Mouse (Mus musculus) adrenal gland, postnatal 14 days (tissue): ENCODE data around the gene Gga1. TPM values are rescaled to one million over a fixed set of nuclear protein-coding genes. Genes with fewer than 3 reads are reported as not detected.
"Not testable (repeated sequence)": the region's sequence is repeated elsewhere in the genome, so short reads cannot be mapped to it uniquely, and the experiment has no call there.

Source experiments
- DNase-seq: peaks from one replicate; pipeline ENCODE4 v3.0.0; 2021; ENCODE audit warnings: mixed read lengths
- total RNA-seq: library from RNA; stranded (reverse); gene quantifications from 2 replicates; pipeline ENCODE4 v1.2.3, GENCODE M21; 2021

Gene Gga1
- total RNA-seq, 1 experiment from 2014 or later: 52.0 TPM

DNA sequence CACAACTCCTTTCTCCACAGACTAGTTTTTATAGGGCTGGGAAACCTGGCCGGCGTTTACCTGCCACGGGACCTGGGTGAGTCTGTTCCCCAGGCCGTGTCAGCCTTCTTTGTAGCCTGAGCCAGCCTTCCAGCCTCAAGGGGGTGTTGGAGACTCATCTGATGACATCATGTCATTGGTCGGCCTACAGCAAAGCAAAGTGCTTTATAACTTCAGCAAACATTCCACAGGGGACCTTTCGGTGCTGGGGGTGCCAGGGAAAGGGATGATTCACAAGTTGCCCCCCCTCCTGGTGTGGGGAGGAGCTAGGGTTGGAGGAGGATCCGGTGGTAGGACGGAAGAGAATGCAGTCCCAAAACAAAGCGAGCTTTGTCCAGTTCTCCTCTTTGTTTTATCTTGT, 32.2 kb upstream of the Gga1 start:
- peak; percentile 92 for DNase-seq

DNA sequence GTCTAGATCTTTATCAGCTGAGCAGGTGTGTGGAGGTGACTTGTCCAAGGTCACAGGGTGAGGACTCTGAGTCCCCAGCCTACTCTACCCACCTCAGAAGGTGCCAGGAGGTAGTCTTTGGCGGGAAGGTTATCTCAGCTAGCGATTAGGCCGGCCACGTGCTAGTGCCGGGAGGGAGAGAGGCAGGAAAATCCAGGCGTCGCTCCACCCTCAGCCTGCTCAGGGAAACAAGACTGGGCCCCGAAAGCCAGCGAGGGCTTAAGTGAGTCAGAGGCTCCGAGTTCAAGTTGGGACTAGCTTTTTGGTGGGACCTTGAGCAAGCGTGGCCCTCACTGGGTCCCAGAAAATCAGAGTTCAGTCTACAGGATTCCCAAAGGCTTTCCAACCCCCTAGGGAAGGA, 31.7 kb upstream of the Gga1 start:
- DNase-seq: peak; percentile 56

DNA sequence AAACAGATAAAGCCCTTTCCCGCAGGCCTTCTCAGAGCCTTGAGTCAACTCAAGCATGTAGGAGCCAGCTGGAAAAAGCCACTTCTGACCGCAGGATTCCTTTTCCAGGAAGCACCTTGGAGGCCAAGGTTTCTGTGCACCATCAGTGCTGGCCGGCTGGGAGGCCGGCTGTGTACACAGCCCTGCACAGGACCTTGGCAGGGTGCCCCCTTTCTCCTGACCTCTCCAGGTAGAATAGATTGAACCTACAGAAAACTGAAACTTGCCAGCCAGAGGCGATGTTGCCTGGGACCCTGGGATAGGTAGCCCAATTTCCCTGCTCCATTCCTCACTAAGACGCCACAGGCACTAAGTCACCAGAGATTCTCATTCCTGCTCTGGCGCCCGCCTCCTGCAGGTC, 31.1 kb upstream of the Gga1 start:
- peak; percentile 71 for DNase-seq

DNA sequence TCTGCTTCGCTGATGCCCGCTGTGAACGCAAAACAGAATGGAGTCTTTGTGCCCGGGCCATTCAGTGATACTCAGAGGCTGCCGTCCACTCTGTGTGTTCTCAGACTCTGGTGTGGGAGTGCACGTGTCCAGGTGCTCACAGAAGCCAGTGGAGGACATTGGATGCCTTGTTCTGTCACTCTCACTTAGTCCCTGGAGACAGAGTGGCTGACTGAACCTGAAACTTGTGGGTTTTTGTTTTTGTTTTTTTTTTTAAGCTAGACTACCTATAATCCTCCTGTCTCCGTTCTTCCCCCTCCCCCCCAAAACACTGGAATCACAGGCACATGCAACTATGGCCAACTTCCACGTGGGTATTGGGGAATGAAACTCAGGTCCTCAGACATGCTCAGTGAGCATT, 30.6 kb upstream of the Gga1 start:
- no peak for DNase-seq

DNA sequence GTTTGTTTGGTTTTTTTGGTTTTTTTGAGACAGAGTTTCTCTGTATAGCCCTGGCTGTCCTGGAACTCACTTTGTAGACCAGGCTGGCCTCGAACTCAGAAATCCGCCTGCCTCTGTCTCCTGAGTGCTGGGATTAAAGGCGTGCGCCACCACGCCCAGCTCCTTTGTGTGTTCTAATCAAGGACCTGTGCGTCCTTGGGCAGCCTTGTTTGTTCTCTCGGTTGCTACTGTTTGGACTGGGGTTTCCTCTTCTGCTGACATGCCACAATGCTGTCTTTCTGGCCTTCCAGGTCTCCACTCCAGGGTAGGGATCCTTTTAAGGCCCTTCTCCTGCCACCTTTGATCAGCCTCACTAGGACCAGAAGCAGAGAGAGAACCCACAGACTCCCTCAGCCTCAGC, 30.2 kb upstream of the Gga1 start:
- not testable (repeated sequence) for DNase-seq

DNA sequence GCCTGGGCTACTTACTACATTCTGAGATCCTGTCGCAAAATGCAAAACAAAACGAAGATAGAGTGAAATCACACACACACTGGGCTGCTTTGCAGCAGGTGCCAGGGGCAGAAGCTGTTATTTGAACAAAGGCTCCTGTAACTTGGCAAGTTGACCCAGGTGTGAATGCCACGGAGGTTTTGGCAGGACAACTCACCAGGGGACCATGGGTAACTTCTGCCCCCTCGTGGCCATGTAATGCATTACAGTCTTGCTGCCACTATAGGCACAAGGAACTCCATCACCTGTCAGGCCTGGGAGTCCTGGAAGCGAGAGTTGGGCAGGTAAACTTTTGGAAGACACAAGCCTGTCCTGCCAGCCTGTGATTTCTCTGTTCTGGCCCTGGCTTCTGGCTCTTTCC, 28.5 kb upstream of the Gga1 start:
- DNase-seq: peak; percentile 93

DNA sequence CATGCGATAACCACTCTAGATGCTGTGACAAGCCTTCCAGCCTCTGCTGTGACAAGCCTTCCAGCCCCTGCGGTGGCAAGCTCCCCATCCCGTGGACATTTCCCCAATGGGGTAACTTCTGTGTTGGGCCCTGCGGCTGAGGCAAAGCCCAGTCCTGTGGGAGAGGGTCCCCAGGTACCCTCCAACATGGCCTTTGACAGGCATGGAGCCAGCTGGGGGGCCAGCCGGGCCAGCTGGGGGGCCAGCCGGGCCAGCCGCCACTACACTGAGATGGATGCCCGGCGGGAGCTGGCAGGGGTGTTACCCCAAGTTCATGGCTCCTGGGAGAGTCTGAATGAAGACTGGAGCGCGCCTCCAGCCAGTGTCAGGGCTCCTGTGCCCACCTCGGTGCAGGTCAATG, 27.5 kb upstream of the Gga1 start:
- no peak for DNase-seq

DNA sequence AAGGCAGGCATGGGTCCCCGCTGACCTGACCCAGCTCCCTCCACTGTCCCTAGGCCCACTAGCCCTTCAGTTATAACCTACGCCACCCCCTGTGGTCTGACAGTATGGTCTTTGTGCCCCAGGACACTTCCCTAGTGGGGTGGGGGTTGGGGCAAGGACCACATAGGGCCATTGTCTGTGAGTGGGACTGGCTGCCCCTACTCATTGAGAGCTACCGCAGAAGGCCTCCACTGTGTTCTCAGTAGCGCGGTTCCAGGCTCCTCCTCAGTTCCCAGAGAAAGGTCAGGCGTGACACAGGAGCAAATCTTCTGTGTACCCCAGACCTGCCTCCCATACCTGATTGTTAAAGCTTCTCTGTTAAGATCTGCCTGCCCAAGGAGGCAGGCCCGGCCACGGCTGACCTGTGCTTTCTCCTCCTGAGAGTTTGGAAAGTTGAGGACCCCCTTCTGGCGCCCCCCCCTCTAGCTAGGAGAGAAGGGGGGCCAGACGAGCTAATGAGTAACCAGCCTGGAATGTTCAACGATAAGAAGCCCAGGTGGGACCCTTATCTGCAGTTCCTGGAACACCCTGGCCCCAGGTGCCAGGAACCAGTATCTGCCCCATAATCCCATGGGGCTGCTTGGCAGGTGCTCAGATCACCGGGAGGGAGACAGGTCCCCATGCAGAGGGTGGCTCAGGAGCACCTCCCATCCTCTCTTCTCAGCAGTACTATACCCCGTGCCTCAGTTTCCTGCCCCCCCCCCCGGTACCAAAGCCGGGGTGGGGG, 26.7 kb upstream of the Gga1 start:
- no peak for DNase-seq

DNA sequence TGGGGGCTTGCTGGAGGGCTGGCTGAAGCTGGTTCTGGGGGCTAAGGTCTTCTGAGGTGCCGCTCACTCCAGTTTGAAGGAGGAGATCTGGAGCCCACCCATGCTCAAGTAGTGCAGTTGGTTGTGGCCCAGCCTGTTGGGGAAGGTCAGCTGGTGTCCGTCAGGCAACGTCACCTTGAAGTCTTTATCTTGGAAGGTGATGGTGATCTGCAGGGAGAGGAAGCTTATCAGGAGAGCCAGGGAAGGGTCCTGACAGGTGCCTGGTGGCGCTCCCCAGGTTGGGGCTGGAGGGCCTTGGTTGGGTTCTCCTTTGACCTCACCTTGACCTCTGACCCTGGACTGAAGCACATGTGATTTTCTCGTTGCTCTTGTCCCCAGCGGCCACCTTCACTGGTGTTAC, 26.0 kb upstream of the Gga1 start:
- DNase-seq: no peak

DNA sequence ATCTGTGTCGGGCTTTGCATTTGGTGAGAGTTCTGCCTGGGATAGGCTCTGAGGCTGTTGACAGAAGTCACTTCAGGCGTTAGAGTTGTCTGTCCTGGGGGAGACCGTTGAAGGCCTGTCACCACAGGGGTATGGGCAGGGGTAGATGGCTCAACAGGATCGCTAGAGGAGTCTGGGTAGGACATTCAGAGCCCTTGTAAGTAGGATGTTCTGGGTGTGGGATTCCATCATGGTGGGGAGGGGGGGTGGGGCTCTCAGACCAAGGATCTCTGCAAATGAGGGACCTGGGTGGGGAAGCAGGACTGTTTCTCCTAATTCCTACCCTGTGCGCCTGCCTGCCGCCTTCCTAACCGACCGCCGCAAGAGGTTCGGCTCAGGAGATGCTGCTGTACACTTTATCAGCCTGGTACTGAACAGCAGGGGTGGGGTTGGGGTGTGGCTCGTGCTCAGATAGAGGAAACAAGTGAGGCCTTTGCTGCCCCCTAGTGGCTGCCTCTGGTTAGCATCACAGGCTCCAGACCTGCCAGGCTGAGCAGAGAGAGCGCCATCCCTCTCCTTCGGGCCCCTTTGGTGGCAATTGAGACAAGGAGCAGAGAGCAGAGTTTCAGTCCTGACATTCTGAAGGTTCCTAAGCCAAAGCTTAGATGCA, 25.4 kb upstream of the Gga1 start:
- peak; percentile 95 for DNase-seq

DNA sequence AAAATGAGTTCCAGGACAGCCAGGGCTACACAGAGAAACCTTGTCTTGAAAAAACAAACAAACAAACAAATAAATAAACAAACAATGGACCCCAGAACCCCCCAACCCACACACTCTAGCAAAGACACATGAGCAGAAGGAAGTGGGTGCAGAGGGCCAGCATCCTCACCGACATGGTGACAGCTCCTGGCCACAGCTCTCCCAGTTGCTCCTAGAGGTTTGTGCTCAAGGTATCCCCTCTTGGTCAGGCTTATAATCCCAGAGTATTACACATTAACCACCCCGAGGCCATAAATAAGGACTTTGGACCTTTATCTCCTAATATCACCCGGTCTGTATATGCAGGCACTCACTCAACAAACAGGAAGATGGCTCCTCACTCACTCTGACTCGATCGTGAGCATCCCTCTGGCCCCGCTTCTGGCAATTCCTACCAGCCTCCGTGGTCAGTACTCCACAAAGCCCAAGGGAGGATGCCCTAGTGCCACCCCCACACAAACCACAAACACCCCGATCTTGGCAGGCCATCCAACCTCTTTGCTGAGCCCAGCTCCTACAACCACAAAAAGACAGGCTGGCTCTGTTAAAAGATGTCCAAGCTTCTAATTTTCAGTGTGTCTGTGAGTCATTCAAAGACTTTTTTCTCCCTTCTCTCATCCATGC, 21.6 kb upstream of the Gga1 start, which contains the start of gene Lgals2:
Gene Lgals2, minus strand, starts transcription at position 227 of the 663 bp plus-strand sequence.
- no peak for DNase-seq

DNA sequence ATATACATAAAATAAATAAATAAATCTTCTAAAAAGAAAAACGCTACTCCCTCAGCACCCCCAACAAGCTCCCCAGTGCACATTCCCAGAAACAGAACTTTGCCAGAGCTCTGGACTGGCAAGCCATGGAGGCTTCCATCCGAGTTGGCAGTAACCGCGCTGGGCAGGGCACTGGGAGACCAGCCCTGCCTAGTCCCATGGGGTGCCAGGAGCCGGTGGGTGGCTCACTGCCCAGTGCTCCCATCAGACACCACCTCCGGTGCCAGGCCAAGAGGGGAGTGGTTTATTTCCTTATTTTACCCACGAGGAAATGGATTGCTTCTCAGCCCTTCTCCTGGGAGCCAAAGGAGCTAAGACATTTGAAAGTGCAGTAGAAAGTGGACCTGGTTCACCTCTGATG, 20.0 kb upstream of the Gga1 start:
- DNase-seq: peak; percentile 79

DNA sequence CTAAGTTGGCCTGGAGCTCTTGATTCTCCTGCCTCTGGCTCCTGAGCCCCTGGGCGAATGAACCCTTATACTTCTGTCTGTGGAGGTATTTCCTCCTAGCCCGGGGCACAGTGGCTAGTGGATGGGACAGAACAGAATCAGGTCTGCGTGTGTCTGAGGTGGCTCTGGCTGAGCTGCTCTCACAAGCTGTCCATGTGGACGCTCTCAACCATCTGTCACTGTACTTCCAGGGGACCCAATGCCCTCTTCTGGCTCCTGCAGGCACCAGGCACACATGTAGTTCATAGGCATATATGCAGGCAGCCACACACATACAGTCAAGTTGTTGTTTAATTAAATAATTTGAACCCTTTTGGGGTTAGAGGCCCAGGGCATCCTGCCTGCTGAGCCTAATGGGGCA, 17.7 kb upstream of the Gga1 start:
- DNase-seq: no peak

DNA sequence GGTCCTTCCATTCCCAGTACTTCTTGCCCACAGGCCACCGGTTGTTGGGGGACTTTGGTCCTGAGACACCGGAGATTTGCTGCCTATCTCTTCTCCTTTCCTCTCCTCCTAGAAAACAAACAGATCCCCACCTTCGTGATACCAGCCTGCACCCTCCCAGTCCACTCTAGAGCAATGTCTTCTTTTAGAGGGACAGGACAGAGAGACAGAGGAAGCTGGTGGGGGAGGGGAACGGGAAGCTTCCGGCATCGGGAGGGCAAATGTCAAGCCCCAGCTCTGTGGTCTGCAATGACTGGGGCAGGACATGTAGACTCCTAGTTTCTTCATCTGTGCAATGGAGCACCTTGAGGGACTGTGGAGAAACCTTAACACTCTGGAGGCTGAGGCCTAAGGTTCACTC, 17.3 kb upstream of the Gga1 start:
- no peak for DNase-seq

DNA sequence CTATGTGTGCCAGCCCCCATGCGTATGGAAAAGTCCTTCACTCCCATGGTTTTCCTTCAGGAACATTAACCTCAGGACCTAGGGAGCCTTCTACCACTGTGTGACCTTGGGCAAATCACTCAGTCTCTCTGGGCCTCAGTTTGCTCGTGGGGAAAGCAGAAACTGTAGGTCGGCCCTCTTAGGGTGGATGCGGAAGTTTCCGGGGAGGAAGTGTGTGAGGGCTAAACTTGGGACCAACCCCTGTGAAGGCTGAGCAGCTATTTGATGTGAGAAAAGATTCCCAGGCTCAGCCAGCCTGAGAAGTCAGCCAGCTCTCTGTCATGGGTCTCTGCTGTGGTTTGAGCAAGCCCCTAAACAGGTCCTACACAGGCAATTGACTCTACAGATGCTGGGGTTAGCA, 14.7 kb upstream of the Gga1 start:
- DNase-seq: no peak

DNA sequence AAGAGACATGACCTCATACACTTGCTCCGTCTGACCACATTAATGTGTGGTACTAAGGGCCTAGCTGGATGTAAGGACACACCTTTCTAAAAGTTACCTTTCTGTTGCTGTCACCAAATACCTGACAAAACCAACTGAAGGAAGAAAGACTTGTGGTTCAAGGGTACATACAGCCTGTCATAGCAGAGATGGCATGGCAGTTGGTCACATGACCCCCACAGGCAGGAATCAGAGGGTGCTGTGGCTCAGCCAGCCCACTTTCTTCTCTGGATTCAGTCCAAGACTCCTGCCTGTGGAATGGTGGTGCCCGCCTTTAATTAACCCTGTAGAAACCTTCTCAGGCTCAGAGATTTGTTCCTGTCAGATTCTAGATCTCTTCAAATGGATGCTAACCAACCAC, 13.8 kb upstream of the Gga1 start:
- DNase-seq: no peak

DNA sequence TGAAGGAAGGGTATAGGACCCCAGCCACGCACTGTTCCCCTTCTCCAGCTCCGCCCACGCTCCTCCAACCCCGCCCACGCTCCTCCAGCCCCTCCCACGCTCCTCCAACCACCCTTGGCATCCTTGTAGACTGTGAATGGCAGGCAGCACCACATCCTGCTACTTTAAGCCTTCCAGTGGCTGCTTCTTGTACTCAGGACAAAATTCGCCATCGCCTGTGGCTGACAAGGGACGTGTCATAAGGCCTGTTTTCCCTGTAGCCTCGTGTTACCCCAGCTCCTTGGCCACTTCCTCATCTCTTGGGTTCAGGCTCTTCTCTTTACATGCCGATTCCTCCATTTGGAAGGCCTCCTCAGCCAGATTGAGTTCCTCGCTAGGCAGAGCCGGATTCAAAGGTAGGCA, 13.1 kb upstream of the Gga1 start:
- no peak for DNase-seq

DNA sequence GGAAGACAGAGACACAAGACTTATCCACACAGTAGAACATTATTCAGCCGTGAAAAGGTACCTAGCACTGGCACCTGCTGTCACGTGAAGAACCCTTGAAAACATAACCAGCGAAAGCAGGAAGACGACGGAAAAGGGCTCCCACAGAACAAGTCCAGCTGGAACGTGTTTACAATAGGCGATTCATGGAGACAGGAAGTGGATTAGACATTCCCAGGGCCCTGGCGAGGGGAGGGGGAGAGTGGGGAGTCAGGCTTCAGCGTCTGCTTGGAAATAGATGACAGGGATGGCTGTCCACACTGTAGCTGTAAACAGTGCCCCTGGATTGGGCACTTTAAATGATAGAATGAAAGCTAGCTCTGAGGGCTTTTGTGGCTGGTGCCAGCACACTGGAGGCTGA, 8.6 kb upstream of the Gga1 start:
- DNase-seq: no peak

DNA sequence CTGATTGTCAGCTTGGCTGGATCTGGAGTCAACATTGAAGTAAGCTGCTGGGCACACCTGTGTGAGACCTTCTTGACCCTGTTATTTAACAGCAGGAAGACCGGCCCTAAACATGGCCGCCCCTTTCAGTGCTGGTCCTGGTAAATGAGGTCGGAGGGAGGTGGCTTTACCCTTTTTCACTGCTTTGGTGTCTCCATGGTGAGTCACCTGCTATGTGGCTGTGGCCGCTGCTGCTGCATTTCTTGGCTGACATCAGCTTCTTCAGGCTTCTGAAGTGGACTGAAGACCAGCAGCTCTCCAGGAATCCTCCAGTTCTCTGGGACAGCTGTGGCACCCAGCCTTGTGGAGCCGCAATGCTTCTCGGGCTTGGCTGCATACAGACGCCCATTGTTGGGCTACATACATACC, 8.2 kb upstream of the Gga1 start:
- DNase-seq: no peak

DNA sequence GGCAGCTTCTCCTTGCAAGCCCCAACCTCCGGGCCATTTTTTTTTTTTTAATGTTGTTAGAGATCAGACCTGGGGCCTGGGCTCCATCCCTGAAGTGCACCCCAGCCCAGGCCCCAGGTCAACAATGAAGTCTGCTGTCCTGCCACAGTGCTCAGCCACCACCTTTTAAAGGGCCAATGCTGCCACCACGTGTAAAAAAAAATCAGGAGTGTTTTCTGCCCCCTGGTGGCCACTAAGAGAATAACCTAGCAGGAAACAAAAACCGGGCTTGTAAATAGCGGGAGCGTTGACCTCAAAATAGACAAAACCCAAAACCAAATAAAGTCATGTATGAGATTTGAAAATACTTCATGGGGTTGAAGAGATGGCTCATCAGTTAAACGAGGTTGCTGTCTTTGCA, 7.2 kb upstream of the Gga1 start:
- peak; percentile 61 for DNase-seq

DNA sequence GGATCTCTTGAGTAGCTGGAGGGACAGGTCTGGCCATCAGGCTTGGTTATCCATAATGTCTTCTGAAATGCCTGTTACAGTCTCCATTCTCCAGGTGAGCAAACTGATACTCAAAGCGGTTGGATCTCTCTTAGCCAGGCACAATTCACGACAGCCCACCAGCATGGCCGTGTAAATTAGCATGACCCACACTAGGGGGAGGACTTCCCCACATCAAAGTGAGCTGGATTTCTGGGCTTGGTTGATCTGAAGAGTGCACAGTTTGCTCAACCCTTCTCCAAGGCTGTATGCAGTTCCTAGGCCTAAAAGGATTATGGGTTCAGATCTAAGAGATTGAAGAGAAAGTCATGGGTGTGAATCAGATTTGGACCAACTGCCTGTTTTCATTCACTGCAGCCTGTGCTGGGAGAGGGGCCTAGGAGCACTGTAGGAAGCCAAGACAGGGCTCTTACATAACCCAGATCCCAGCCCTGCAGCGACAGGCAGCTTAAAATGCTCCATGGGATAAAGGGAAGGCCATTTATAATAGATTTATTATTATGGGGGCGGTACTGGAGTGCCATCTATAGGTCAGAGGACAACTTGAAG, 4.9 kb upstream of the Gga1 start:
- no peak for DNase-seq

DNA sequence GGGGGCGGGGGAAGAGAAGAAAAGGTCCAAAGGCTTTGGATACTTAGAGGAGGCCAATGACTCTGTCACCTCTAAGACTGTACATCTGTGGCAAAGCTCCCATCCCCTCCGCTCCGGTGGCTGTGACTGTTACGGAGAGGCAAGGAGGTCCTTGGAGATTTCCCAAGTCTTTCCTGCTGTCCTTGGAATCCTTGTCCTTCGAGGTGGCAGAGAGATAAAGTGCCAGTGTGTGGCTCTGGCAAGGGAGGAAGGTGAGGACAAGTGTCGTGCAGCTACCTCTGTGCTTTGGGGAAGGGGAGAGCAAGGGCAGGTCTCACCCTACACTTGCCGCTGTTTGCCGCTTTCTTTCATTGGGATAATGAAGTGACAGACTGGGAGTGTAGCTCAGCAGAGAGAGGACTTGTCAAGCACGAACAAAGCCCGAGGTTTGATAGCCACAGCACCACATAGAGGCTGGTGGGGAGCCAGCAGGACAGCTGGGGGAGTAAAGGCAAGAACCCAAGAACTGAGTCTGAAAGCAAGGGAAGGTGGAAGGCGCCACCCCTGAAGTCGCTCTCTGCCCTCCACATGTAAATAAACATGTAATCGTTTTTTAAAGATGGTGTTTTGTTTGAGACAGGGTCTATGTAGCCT, 3.1 kb upstream of the Gga1 start:
- DNase-seq: peak; percentile 63

DNA sequence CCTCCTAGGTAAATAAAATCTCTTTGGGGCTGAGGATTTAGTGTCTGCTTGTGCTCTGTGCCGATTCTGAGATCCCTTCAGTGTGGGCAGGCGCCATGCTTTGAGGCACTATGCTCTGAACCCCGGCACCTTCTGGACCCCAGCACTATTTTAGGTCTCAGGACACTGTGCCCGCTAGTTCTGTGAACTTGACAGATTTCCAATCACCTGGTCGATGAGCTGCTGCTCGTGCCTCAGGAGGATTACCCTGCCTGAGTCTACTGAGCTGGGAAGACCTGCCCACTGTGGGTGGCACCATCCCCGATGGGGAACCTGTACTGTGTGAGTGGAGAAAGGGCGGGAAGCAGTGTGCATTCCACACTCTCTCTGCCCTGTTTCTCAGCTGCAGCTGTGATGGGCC, 2.0 kb upstream of the Gga1 start:
- DNase-seq: no peak
